10 mouse cellular contexts compared by ENCODE assay signal in genomic region chr9:56584043-56584424, GRCm38 (mm10).
"Had no signal": no experiment of that assay in that cellular context is flagged by ENCODE, and none has a peak within 500 bp of the region (broad histone marks: within the 10 kb centered on the region; RNA-seq: fewer than 3 reads in every experiment).

No protein-coding gene starts in this region.

- H3K9ac ChIP-seq: limb, embryonic 13.5 days; liver, embryonic 14.5 days; neural tube, embryonic 13.5 days had no signal

- H3K4me1 ChIP-seq: limb, embryonic 13.5 days had no signal

- ATAC-seq: intestine, embryonic 16.5 days had no signal

- H3K27me3 ChIP-seq: neural tube, embryonic 13.5 days had no signal

- DNase-seq: kidney, adult 8-10 months; kidney, postnatal 10 days; lung, adult 18-20 months; right cerebral cortex, adult 18-20 months; right cerebral cortex, postnatal 25 days; thymus, postnatal 36 days had no signal

- H3K4me3 ChIP-seq: limb, embryonic 13.5 days; neural tube, embryonic 13.5 days had no signal

- H3K27ac ChIP-seq: limb, embryonic 13.5 days; liver, embryonic 14.5 days had no signal

- H3K4me2 ChIP-seq: limb, embryonic 13.5 days; neural tube, embryonic 13.5 days had no signal

- H3K9me3 ChIP-seq: limb, embryonic 13.5 days; neural tube, embryonic 13.5 days had no signal

- H3K36me3 ChIP-seq: limb, embryonic 13.5 days; neural tube, embryonic 13.5 days had no signal
